8 mouse cellular contexts compared by ENCODE assay signal in genomic region chr11:98746855-98747693, GRCm38 (mm10). TPM values are rescaled to one million over a fixed set of nuclear protein-coding genes. Genes with fewer than 3 reads are reported as not detected.
DNase-seq lines count a peak whose midpoint lies in the region; ATAC-seq and TF ChIP-seq lines count a peak whose summit lies in the region.

No protein-coding gene starts in this region.

- H3K4me3 ChIP-seq in spleen, adult 2 months (ENCODE audit: extremely low read depth, insufficient read depth, insufficient read length) = peak overlapping the region; percentile 44
- H3K4me3 ChIP-seq in hindbrain, postnatal 0 days (ENCODE audit: low read length) = peak overlapping the region; percentile 22

- TF ChIP-seq POLR2A in spleen, adult 2 months (IDR thresholded peaks at IDR 0.05; ENCODE audit: low read depth, low read length) = no peak

- peak overlapping the region; percentile 61 for H3K4me2 ChIP-seq in hindbrain, postnatal 0 days (ENCODE audit: low read depth, low read length)

- 2% methylated on average over 19 of the region's 19 CpGs for WGBS in spleen, adult 2 months
- 4% methylated on average over 19 of the region's 19 CpGs for WGBS in hindbrain, postnatal 0 days

- H3K27me3 ChIP-seq in spleen, adult 2 months (ENCODE audit: control insufficient read depth, insufficient read depth, low read length) = no peaks in the 10 kb centered on the region
- no peaks in the 10 kb centered on the region for H3K27me3 ChIP-seq in hindbrain, postnatal 0 days (ENCODE audit: insufficient read depth, low read length)

- peaks cover 40% of the 10 kb centered on the region for H3K4me1 ChIP-seq in spleen, adult 2 months (ENCODE audit: control insufficient read depth, insufficient read depth, insufficient read length)
- peaks cover 79% of the 10 kb centered on the region for H3K4me1 ChIP-seq in hindbrain, postnatal 0 days (ENCODE audit: insufficient read depth, low read length)

- no peak for TF ChIP-seq CTCF in spleen, adult 2 months (IDR thresholded peaks at IDR 0.05; ENCODE audit: extremely low read depth, insufficient read depth, insufficient read length, insufficient replicate concordance)
- TF ChIP-seq CTCF in hindbrain, postnatal 0 days (IDR thresholded peaks at IDR 0.05; ENCODE audit: low read depth) = no peak

- DNase-seq in spleen, adult 2 months (ENCODE audit: low read depth in 1 of 2, low spot score in 2 of 2) = peak in 1 of 2 experiments; percentile 56
- DNase-seq in spleen, adult 12 weeks (ENCODE audit: low spot score) = no peak
- DNase-seq in cerebellum, postnatal 25 days = peak; percentile 92 to 95
- peak; percentile 79 to 87 for DNase-seq in gastrocnemius, adult 8-10 months (ENCODE audit: low spot score in 2 of 2)
- DNase-seq in hindbrain, postnatal 0 days (ENCODE audit: low spot score) = peak; percentile 95
- peak; percentile 93 for DNase-seq in left cerebral cortex, adult 18-20 months (ENCODE audit: low spot score in 2 of 2)
- DNase-seq in lung, postnatal 36 days = peak; percentile 89
- peak; percentile 95 for DNase-seq in right cerebral cortex, adult 2 months (ENCODE audit: low spot score in 2 of 2)

- H3K27ac ChIP-seq in spleen, adult 2 months (ENCODE audit: insufficient read depth, low read length) = 0 out of 2 replicates have a peak overlapping the region, but pooled peaks have one; percentile 4
- H3K27ac ChIP-seq in hindbrain, postnatal 0 days = peak overlapping the region; percentile 83

- no peaks in the 10 kb centered on the region for H3K36me3 ChIP-seq in spleen, adult 2 months (ENCODE audit: control insufficient read depth, insufficient read depth, low read length)
- no peaks in the 10 kb centered on the region for H3K36me3 ChIP-seq in hindbrain, postnatal 0 days (ENCODE audit: insufficient read depth, low read length)

- H3K9ac ChIP-seq in hindbrain, postnatal 0 days (replicated peaks; ENCODE audit: low read length) = peak overlapping the region; percentile 34; the same call in 1 of the 2 replicates

- peak; percentile 64 for ATAC-seq in hindbrain, postnatal 0 days

- H3K9me3 ChIP-seq in hindbrain, postnatal 0 days (ENCODE audit: low read length) = no peaks in the 10 kb centered on the region

RNA-seq across cellular contexts. Expression of gene Thra, which starts 6.6 kb away (rescaled TPM):
- 19.8 and 20.7 TPM in 2 replicates for polyA plus RNA-seq in spleen, adult 2 months (2012; rRNA removed)
- 10 to 100 TPM; 67.5 to 81.5 (median 76.2) TPM for total RNA-seq in gastrocnemius, adult 8-10 months (2022)
- 725 and 812 TPM in 2 replicates for total RNA-seq in hindbrain, postnatal 0 days (2014; rRNA removed)
- 160 TPM in 2 replicates for polyA plus RNA-seq in hindbrain, postnatal 0 days (2015; fragmentation: Nextera tagmentation; extraction: Ambion mirVana)
- total RNA-seq in left cerebral cortex, adult 18-20 months (2021) = 100 to 1,000 TPM; 708 to 832 TPM

RNA-seq across cellular contexts. Expression of gene Med24, which starts 17.8 kb away (rescaled TPM):
- polyA plus RNA-seq in spleen, adult 2 months (2012; rRNA removed) = 53.6 and 69.1 TPM in 2 replicates
- total RNA-seq in gastrocnemius, adult 8-10 months (2022) = 10 to 100 TPM; 42.2 to 48.4 (median 47.9) TPM
- 63.2 and 88.6 TPM in 2 replicates for total RNA-seq in hindbrain, postnatal 0 days (2014; rRNA removed)
- polyA plus RNA-seq in hindbrain, postnatal 0 days (2015; fragmentation: Nextera tagmentation; extraction: Ambion mirVana) = 47.1 and 48.3 TPM in 2 replicates
- total RNA-seq in left cerebral cortex, adult 18-20 months (2021) = 100 to 1,000 TPM; 108 to 127 TPM

RNA-seq across cellular contexts. Expression of gene Nr1d1, which starts 28.1 kb away (rescaled TPM):
- 27.7 and 29.0 TPM in 2 replicates for polyA plus RNA-seq in spleen, adult 2 months (2012; rRNA removed)
- 100 to 1,000 TPM in 2 of 4 experiments, 10 to 100 TPM in 2; 83.4 to 175 (median 99.4) TPM for total RNA-seq in gastrocnemius, adult 8-10 months (2022)
- 7.5 and 8.6 TPM in 2 replicates for total RNA-seq in hindbrain, postnatal 0 days (2014; rRNA removed)
- 10.2 and 13.5 TPM in 2 replicates for polyA plus RNA-seq in hindbrain, postnatal 0 days (2015; fragmentation: Nextera tagmentation; extraction: Ambion mirVana)
- 100 to 1,000 TPM in 1 of 2 experiments, 10 to 100 TPM in 1; 87.2 to 122 TPM for total RNA-seq in left cerebral cortex, adult 18-20 months (2021)

RNA-seq across cellular contexts. Expression of gene Csf3, which starts 46.0 kb away (rescaled TPM):
- 0.07 and 0.27 TPM in 2 replicates for polyA plus RNA-seq in spleen, adult 2 months (2012; rRNA removed)
- not detected for total RNA-seq in gastrocnemius, adult 8-10 months (2022)
- total RNA-seq in hindbrain, postnatal 0 days (2014; rRNA removed) = not detected in 2 replicates
- not detected in 2 replicates for polyA plus RNA-seq in hindbrain, postnatal 0 days (2015; fragmentation: Nextera tagmentation; extraction: Ambion mirVana)
- not detected for total RNA-seq in left cerebral cortex, adult 18-20 months (2021)

RNA-seq across cellular contexts. Expression of gene Msl1, which starts 48.2 kb away (rescaled TPM):
- 23.3 and 41.2 TPM in 2 replicates for polyA plus RNA-seq in spleen, adult 2 months (2012; rRNA removed)
- total RNA-seq in gastrocnemius, adult 8-10 months (2022) = 10 to 100 TPM; 53.9 to 57.7 (median 55.8) TPM
- total RNA-seq in hindbrain, postnatal 0 days (2014; rRNA removed) = 77.7 and 94.3 TPM in 2 replicates
- 25.0 and 25.4 TPM in 2 replicates for polyA plus RNA-seq in hindbrain, postnatal 0 days (2015; fragmentation: Nextera tagmentation; extraction: Ambion mirVana)
- 100 to 1,000 TPM; 182 to 185 TPM for total RNA-seq in left cerebral cortex, adult 18-20 months (2021)
